Mouse (Mus musculus): Measurements from ENCODE around the gene Tsg101. TPM values are rescaled to one million over a fixed set of nuclear protein-coding genes. Genes with fewer than 3 reads are reported as not detected.

Gene Tsg101
- 199 and 205 TPM in 2 replicates for polyA plus RNA-seq (2014; fragmentation: Nextera tagmentation; extraction: Ambion mirVana)

DNA sequence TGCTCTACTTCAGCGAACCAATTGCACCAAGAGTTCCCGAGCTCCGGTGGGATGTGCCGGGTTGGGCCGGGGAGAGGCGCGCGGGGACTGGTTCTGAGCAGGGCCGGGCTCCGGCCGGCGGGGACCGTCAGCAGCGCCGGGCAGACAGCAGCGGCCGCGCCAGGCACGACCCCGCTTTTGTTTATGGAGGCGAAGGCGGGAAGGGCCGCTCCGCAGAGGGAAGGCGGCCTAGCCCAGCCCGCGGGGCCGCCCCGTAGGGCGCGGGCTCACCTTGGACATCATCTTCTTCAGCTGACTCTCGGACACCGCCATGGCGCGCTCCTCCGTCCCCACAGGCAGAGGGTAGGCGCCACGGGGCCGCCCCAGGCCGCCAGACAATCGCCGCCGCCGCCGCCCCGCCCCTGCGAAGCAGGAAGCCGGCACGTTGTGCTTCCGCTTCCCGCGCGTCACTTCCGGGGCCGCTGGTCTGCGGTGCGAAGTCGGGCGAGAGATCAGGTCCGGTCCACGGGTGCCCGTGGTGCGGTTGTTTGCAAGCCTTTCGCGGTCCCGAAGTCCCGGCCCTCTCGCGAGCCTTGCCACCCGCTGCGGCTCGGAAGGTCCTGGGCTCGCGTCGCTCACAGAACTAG lies at the start of gene Tsg101:
TSS of gene Tsg101 (minus strand) at position 419 of the 626 bp plus-strand sequence.
- under 1% methylated on average over 67 of the region's 75 CpGs for WGBS (ENCODE audit: insufficient replicate concordance)
- peak within 1 kb of the TSS; percentile 71 for H3K4me2 ChIP-seq

DNA sequence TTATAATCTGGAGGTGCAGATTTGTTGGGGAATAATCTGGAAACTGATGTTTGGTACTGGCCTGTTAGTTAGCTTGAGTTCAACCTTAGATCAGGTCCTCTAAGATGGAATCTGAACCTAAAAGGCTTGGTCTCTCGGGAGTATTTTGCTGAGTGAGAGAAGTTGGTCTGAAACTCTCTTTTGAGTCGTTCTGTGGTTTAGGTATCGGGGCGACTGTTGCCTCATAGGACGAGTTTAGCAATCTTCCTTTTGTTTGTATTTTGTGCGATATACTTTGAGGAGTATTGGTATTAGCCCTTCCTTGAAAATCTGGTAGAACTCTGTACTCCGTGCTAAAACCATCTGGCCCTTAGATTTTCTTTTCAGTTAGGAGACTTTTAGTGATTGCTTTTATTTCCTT lies 44.3 kb upstream of the Tsg101 start:
- Histone ChIP-seq H3K27me3 (ENCODE audit: control insufficient read depth, insufficient read depth, low read length) (no peaks in the 10 kb centered on the region), H3K4me1 (ENCODE audit: control insufficient read depth, insufficient read depth, low read length) (peaks cover 6% of the 10 kb centered on the region), H3K9ac (ENCODE audit: low read depth, low read length) (no peak overlapping the region), H3K9me3 (replicated peaks; ENCODE audit: control insufficient read depth, low read length) (no peaks in the 10 kb centered on the region), H3K36me3 (ENCODE audit: control insufficient read depth, insufficient read depth, low read length) (no peaks in the 10 kb centered on the region), H3K4me3 (ENCODE audit: low read depth, low read length) (no peak overlapping the region), H3K27ac (ENCODE audit: low read depth, low read length) (no peak overlapping the region), H3K4me2 (no peak overlapping the region)
- no peak for ATAC-seq (replicated peaks; ENCODE audit: insufficient number of reproducible peaks, low FRiP score, low TSS enrichment)
- WGBS (ENCODE audit: insufficient replicate concordance): 75% methylated on average over 7 of the region's 7 CpGs

More for the DNA sequence above, at the start of gene Tsg101:
- peaks cover 16% of the 10 kb centered on the region; the same call in 1 of the 2 replicates for H3K4me1 ChIP-seq (ENCODE audit: control insufficient read depth, insufficient read depth, low read length)
- H3K36me3 ChIP-seq (ENCODE audit: control insufficient read depth, insufficient read depth, low read length): no peaks in the 10 kb centered on the region
- H3K9ac ChIP-seq (ENCODE audit: low read depth, low read length): peak within 1 kb of the TSS; percentile 92
- no peaks in the 10 kb centered on the region for H3K27me3 ChIP-seq (ENCODE audit: control insufficient read depth, insufficient read depth, low read length)
- peak within 1 kb of the TSS; percentile 82 for H3K4me3 ChIP-seq (ENCODE audit: low read depth, low read length)
- ATAC-seq (replicated peaks; ENCODE audit: insufficient number of reproducible peaks, low FRiP score, low TSS enrichment): peak; percentile 92
- H3K9me3 ChIP-seq (replicated peaks; ENCODE audit: control insufficient read depth, low read length): no peaks in the 10 kb centered on the region
- peak within 1 kb of the TSS; percentile 96 for H3K27ac ChIP-seq (ENCODE audit: low read depth, low read length)

DNA sequence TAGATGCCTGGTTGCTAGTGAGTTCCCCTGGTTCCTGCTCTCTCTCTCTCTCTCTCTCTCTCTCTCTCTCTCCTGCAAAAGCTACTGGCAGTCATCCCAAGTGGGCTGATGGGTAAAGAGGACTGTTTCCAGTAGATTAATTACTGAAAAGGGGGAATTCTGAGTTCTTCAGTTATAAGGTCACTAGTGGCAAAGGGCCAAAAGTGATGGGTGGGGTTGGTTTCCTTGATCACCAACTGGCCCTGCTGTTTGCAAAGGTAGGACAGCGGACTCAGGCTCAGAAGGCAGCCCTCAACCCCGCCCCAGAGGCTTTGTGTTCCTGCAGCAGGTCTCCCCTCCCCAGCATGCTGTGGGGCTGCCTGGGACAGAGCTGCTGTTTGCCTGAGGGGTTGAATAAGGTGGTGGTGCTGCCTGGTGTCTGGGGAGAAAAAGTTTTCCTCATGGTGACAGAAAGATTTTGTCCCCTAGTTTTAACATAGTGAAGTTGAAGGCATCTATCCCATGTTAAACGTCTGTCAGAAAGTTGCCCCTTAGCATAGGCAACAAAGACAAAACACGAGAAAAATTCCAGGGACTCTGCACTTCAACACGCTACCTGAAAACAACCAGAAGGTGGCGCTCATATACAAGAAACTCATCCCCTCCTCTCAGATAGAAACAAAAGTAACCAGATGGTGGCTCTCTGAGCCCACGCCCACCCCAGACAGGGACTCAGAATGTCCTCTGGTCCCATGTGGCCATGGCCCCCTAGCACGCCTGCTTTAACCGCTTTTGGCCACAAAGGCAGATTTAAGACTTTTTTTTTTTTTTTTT lies 43.2 kb upstream of the Tsg101 start:
- peak overlapping the region; percentile 64 for H3K9ac ChIP-seq (ENCODE audit: low read depth, low read length)
- peaks cover 6% of the 10 kb centered on the region for H3K4me1 ChIP-seq (ENCODE audit: control insufficient read depth, insufficient read depth, low read length)
- 1% methylated on average over 9 of the region's 9 CpGs for WGBS (ENCODE audit: insufficient replicate concordance)
- H3K27me3 ChIP-seq (ENCODE audit: control insufficient read depth, insufficient read depth, low read length): no peaks in the 10 kb centered on the region
- peak overlapping the region; percentile 38 for H3K4me2 ChIP-seq
- no peaks in the 10 kb centered on the region for H3K36me3 ChIP-seq (ENCODE audit: control insufficient read depth, insufficient read depth, low read length)
- H3K27ac ChIP-seq (ENCODE audit: low read depth, low read length): peak overlapping the region; percentile 62; the same call in 1 of the 2 replicates
- peak; percentile 56; the same call in 1 of the 2 replicates for ATAC-seq (replicated peaks; ENCODE audit: insufficient number of reproducible peaks, low FRiP score, low TSS enrichment)
- no peak overlapping the region for H3K4me3 ChIP-seq (ENCODE audit: low read depth, low read length)
- H3K9me3 ChIP-seq (replicated peaks; ENCODE audit: control insufficient read depth, low read length): no peaks in the 10 kb centered on the region

DNA sequence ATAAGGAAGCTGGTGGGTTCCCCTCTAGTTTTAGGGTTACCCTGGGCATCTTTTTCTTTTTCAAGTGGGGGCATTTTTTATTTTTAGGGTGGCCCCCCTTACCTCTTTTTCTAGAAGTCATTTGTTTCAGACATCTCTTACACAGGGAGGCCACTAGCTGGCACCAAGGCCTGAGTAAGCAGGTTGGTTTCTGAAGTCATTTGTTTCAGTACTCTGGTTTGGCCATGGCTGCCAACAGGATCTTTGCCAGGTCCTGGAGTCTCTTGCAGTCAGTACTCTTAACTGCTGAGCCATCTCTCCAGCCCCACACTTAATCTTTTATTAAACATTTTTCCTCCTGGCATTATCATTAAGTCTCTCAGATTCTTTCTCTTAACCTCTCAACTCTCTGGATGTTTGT lies 42.4 kb upstream of the Tsg101 start:
- ATAC-seq (replicated peaks; ENCODE audit: insufficient number of reproducible peaks, low FRiP score, low TSS enrichment): no peak
- no peak overlapping the region for H3K4me2 ChIP-seq
- H3K4me3 ChIP-seq (ENCODE audit: low read depth, low read length): no peak overlapping the region
- no peak overlapping the region for H3K9ac ChIP-seq (ENCODE audit: low read depth, low read length)
- no peaks in the 10 kb centered on the region for H3K36me3 ChIP-seq (ENCODE audit: control insufficient read depth, insufficient read depth, low read length)
- H3K27me3 ChIP-seq (ENCODE audit: control insufficient read depth, insufficient read depth, low read length): no peaks in the 10 kb centered on the region
- no peak overlapping the region for H3K27ac ChIP-seq (ENCODE audit: low read depth, low read length)
- peaks cover 6% of the 10 kb centered on the region for H3K4me1 ChIP-seq (ENCODE audit: control insufficient read depth, insufficient read depth, low read length)
- no peaks in the 10 kb centered on the region for H3K9me3 ChIP-seq (replicated peaks; ENCODE audit: control insufficient read depth, low read length)

DNA sequence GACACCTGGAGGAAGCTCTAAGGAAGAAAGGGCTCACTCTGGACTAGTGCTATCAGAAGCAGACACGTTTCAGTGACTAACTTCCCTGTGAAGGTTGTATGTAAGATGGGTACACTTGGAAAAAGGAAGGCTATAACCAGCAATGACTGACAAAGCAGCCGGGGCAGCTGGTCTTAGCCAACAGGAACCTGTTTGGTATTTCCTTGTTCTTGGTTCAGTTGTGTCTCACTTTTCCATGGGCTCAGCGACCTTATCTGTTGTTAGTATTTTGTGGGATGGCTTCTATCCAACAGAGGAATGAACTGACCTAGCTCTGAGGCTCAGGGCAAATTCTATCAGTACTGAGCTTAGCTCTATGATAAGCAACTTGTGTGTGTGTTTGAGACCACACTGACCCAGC lies 41.2 kb upstream of the Tsg101 start:
- Histone ChIP-seq H3K4me1 (ENCODE audit: control insufficient read depth, insufficient read depth, low read length) (peaks cover 6% of the 10 kb centered on the region), H3K27me3 (ENCODE audit: control insufficient read depth, insufficient read depth, low read length) (no peaks in the 10 kb centered on the region), H3K36me3 (ENCODE audit: control insufficient read depth, insufficient read depth, low read length) (no peaks in the 10 kb centered on the region), H3K9me3 (replicated peaks; ENCODE audit: control insufficient read depth, low read length) (no peaks in the 10 kb centered on the region), H3K9ac (ENCODE audit: low read depth, low read length) (no peak overlapping the region), H3K27ac (ENCODE audit: low read depth, low read length) (no peak overlapping the region), H3K4me2 (no peak overlapping the region), H3K4me3 (ENCODE audit: low read depth, low read length) (no peak overlapping the region)
- 57% methylated on average over 3 of the region's 3 CpGs for WGBS (ENCODE audit: insufficient replicate concordance)
- no peak for ATAC-seq (replicated peaks; ENCODE audit: insufficient number of reproducible peaks, low FRiP score, low TSS enrichment)

DNA sequence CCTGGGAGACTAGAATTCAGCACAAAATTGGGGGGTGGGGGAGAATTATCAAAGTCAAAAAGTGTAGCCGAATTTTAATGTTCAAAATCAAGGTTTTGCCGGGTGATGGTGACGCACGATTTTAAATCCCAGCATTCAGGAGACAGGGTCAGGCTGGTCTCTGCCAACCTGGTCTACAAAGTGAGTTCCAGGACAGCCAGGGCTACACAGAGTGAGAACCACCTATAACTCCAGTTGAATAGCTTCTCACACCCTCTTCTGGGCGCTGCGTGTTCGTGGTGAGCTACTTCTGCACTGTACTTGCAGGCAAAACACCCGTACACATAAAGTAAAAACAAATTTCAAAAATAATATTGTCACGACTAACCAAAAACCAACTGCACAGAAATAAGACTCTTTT lies 39.1 kb upstream of the Tsg101 start:
- Histone ChIP-seq H3K4me3 (ENCODE audit: low read depth, low read length) (peak overlapping the region; percentile 71), H3K4me2 (peak overlapping the region; percentile 79), H3K9ac (ENCODE audit: low read depth, low read length) (peak overlapping the region; percentile 83), H3K27ac (ENCODE audit: low read depth, low read length) (no peak overlapping the region), H3K9me3 (replicated peaks; ENCODE audit: control insufficient read depth, low read length) (no peaks in the 10 kb centered on the region), H3K4me1 (ENCODE audit: control insufficient read depth, insufficient read depth, low read length) (peaks cover 6% of the 10 kb centered on the region), H3K36me3 (ENCODE audit: control insufficient read depth, insufficient read depth, low read length) (peaks cover 2% of the 10 kb centered on the region; the same call in 1 of the 2 replicates), H3K27me3 (ENCODE audit: control insufficient read depth, insufficient read depth, low read length) (no peaks in the 10 kb centered on the region)
- 16% methylated on average over 9 of the region's 9 CpGs for WGBS (ENCODE audit: insufficient replicate concordance)
- no peak for ATAC-seq (replicated peaks; ENCODE audit: insufficient number of reproducible peaks, low FRiP score, low TSS enrichment)

DNA sequence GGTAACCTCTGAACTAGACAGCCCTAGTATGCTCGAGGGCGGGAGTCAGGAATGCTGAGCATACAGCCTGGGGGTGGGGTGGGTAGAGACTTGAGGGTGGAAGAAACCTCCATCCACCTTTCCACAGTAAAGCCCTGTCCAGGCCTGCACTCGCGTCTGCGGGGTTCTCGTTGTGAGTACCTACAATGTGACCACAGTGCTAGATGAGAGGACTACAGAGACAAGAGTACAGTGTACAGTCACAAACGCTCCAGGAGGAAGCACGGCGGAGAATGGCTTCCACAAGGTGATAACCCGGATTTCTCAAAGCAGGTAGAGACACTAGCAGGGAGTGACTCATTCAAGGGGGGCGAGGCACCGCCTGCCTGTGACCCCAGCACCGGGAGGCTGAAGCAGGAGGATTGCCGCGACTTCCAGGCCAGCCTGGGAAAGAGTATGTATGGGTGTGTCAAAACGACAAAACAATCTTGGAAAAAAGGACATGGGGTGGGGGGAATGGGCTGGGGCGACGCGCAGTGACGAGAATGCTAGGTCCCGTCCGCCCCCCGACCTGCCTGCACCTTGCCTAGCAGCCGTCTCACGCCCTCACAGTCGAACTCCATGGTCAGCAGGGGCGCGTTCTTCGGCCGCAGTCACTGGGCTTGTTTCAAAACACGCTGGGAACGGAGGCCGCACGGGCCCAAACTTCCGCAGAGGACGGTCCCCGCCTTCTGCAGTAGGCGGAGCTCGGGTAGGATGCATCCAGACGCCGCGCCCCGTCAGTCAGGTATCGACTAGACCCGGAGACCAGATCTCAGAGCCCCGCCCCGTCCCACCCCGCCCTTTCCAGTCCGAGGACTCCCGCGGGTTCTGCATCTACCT lies 38.3 kb upstream of the Tsg101 start, which contains the start of gene Uevld:
TSS of gene Uevld (minus strand) at position 697 of the 861 bp plus-strand sequence.
- Histone ChIP-seq H3K27me3 (ENCODE audit: control insufficient read depth, insufficient read depth, low read length) (no peaks in the 10 kb centered on the region), H3K4me2 (peak within 1 kb of the TSS; percentile 79), H3K9ac (ENCODE audit: low read depth, low read length) (peak within 1 kb of the TSS; percentile 83), H3K36me3 (ENCODE audit: control insufficient read depth, insufficient read depth, low read length) (peaks cover 2% of the 10 kb centered on the region; the same call in 1 of the 2 replicates), H3K4me1 (ENCODE audit: control insufficient read depth, insufficient read depth, low read length) (peaks cover 6% of the 10 kb centered on the region), H3K27ac (ENCODE audit: low read depth, low read length) (no peak within 1 kb of the TSS), H3K9me3 (replicated peaks; ENCODE audit: control insufficient read depth, low read length) (no peaks in the 10 kb centered on the region), H3K4me3 (ENCODE audit: low read depth, low read length) (peak within 1 kb of the TSS; percentile 71)
- WGBS (ENCODE audit: insufficient replicate concordance): under 1% methylated on average over 50 of the region's 51 CpGs
- peak; percentile 87 for ATAC-seq (replicated peaks; ENCODE audit: insufficient number of reproducible peaks, low FRiP score, low TSS enrichment)

DNA sequence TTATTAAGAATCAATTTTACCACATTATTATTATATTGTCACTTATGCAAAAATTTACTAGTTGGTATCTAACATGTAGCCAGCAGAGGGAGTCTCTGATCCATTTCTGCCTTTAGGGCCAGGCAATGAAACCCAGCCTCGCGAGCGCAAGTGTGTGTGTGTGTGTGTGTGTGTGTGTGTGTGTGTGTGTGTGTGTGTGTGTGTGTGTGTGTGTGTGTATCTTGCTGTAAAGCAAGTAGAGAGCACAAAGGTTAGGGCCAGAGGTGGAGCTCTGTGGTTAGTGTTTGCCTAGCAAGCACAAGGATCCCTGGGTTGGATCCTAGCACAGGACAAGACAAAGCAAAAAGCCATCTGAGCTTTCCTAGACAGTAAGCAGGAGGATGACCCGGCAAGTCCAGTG lies 16.1 kb upstream of the Tsg101 start:
- H3K36me3 ChIP-seq (ENCODE audit: control insufficient read depth, insufficient read depth, low read length): peaks cover 7% of the 10 kb centered on the region; the same call in 1 of the 2 replicates

More for the DNA sequence above, 16.1 kb upstream of the Tsg101 start:
- Histone ChIP-seq H3K9me3 (replicated peaks; ENCODE audit: control insufficient read depth, low read length) (no peaks in the 10 kb centered on the region), H3K9ac (ENCODE audit: low read depth, low read length) (no peak overlapping the region), H3K4me2 (no peak overlapping the region), H3K4me1 (ENCODE audit: control insufficient read depth, insufficient read depth, low read length) (0 out of 2 replicates have a peak, but pooled peaks cover under 1% of the 10 kb centered on the region), H3K27ac (ENCODE audit: low read depth, low read length) (no peak overlapping the region), H3K27me3 (ENCODE audit: control insufficient read depth, insufficient read depth, low read length) (no peaks in the 10 kb centered on the region), H3K4me3 (ENCODE audit: low read depth, low read length) (no peak overlapping the region)
- no peak for ATAC-seq (replicated peaks; ENCODE audit: insufficient number of reproducible peaks, low FRiP score, low TSS enrichment)
- WGBS (ENCODE audit: insufficient replicate concordance): 53% methylated on average over 4 of the region's 4 CpGs

All from heart, embryonic 11.5 days (tissue).